9 mouse cellular contexts compared by ENCODE assay signal in genomic region chr1:151390029-151390428, GRCm38 (mm10). TPM values are rescaled to one million over a fixed set of nuclear protein-coding genes. Genes with fewer than 3 reads are reported as not detected.
DNase-seq lines count a peak whose midpoint lies in the region; ATAC-seq and TF ChIP-seq lines count a peak whose summit lies in the region.
"Had no signal": no experiment of that assay in that cellular context is flagged by ENCODE, and none has a peak within 500 bp of the region (broad histone marks: within the 10 kb centered on the region; RNA-seq: fewer than 3 reads in every experiment).

No protein-coding gene starts in this region.

- no peak for TF ChIP-seq EP300 in stomach, postnatal 0 days (optimal IDR thresholded peaks at IDR 0.05)

- peak; percentile 18 to 51 for DNase-seq in heart, adult 18-20 months
- peak; percentile 16 for DNase-seq in urinary bladder, postnatal 25 days (ENCODE audit: low spot score)
- no peak for DNase-seq in urinary bladder, postnatal 4 days (ENCODE audit: low spot score in 2 of 2)
- DNase-seq in forelimb bud, embryonic 11.5 days (ENCODE audit: low read depth, low spot score): peak; percentile 34
- DNase-seq in stomach, postnatal 0 days (ENCODE audit: low spot score): peak; percentile 27
- no peak for DNase-seq in thymus, postnatal 36 days
- no peak for DNase-seq in left cerebral cortex, postnatal 36 days (ENCODE audit: low spot score in 2 of 2)

- H3K9me3 ChIP-seq in heart, embryonic 12.5 days (replicated peaks): no peaks in the 10 kb centered on the region
- H3K9me3 ChIP-seq in stomach, postnatal 0 days (ENCODE audit: control insufficient read depth, low read length): no peaks in the 10 kb centered on the region
- H3K9me3 ChIP-seq: hindbrain, embryonic 15.5 days had no signal

- TF ChIP-seq CTCF in stomach, postnatal 0 days (IDR thresholded peaks at IDR 0.05; ENCODE audit: low read depth): peak; percentile 73

- no peak for ATAC-seq in heart, embryonic 12.5 days (ENCODE audit: insufficient number of reproducible peaks, low FRiP score)
- ATAC-seq in stomach, postnatal 0 days (ENCODE audit: low FRiP score, low TSS enrichment): no peak

- H3K4me2 ChIP-seq in heart, embryonic 12.5 days: no peak overlapping the region
- H3K4me2 ChIP-seq in stomach, postnatal 0 days (replicated peaks; ENCODE audit: low read depth): no peak overlapping the region
- H3K4me2 ChIP-seq: hindbrain, embryonic 15.5 days had no signal

- H3K27ac ChIP-seq in heart, embryonic 12.5 days (ENCODE audit: poor library complexity, severe bottlenecking): no peak overlapping the region
- no peak overlapping the region for H3K27ac ChIP-seq in stomach, postnatal 0 days (replicated peaks)
- H3K27ac ChIP-seq: hindbrain, embryonic 15.5 days had no signal

- peaks cover 23% of the 10 kb centered on the region for H3K36me3 ChIP-seq in heart, embryonic 12.5 days
- H3K36me3 ChIP-seq in stomach, postnatal 0 days (ENCODE audit: control insufficient read depth, insufficient read depth, low read length): peaks cover 3% of the 10 kb centered on the region; the same call in 1 of the 2 replicates

- no peaks in the 10 kb centered on the region for H3K27me3 ChIP-seq in heart, embryonic 12.5 days (replicated peaks)
- H3K27me3 ChIP-seq in stomach, postnatal 0 days (ENCODE audit: control insufficient read depth, insufficient read depth, low read length): no peaks in the 10 kb centered on the region
- H3K27me3 ChIP-seq: hindbrain, embryonic 15.5 days had no signal

- H3K9ac ChIP-seq in heart, embryonic 12.5 days: no peak overlapping the region
- no peak overlapping the region for H3K9ac ChIP-seq in stomach, postnatal 0 days (ENCODE audit: low read length)
- H3K9ac ChIP-seq: hindbrain, embryonic 15.5 days had no signal

- H3K4me1 ChIP-seq in heart, embryonic 12.5 days (replicated peaks): no peaks in the 10 kb centered on the region
- no peaks in the 10 kb centered on the region for H3K4me1 ChIP-seq in stomach, postnatal 0 days (replicated peaks; ENCODE audit: control insufficient read depth, insufficient read depth)
- H3K4me1 ChIP-seq: hindbrain, embryonic 15.5 days had no signal

- WGBS in heart, embryonic 12.5 days: 100% methylated on average over 1 of the region's 1 CpGs
- 93% methylated on average over 1 of the region's 1 CpGs for WGBS in stomach, postnatal 0 days

- no peak overlapping the region for H3K4me3 ChIP-seq in heart, embryonic 12.5 days
- H3K4me3 ChIP-seq in stomach, postnatal 0 days (ENCODE audit: low read depth, low read length): no peak overlapping the region
- H3K4me3 ChIP-seq: hindbrain, embryonic 15.5 days had no signal

- intact Hi-C loops in left cerebral cortex, postnatal 36 days (cut with DNase I): no loop called here

RNA-seq across cellular contexts. Expression of gene Swt1, which starts 38.2 kb away (rescaled TPM):
- 1 to 10 TPM; 7.8 to 8.7 TPM for total RNA-seq in heart, adult 18-20 months (2021)
- polyA plus RNA-seq in heart, embryonic 12.5 days (2016; fragmentation: Nextera tagmentation; extraction: Ambion mirVana): 25.7 and 26.4 TPM in 2 replicates
- polyA plus RNA-seq in stomach, postnatal 0 days (2015; fragmentation: Nextera tagmentation; extraction: Ambion mirVana): 25.1 and 25.6 TPM in 2 replicates
- 10 to 100 TPM; 10.5 to 15.2 TPM for total RNA-seq in left cerebral cortex, postnatal 36 days (2021)

RNA-seq across cellular contexts. Expression of gene Trmt1l, which starts 38.3 kb away (rescaled TPM):
- total RNA-seq in heart, adult 18-20 months (2021): 10 to 100 TPM; 22.8 to 23.1 TPM
- polyA plus RNA-seq in heart, embryonic 12.5 days (2016; fragmentation: Nextera tagmentation; extraction: Ambion mirVana): 43.7 and 48.2 TPM in 2 replicates
- 15.2 and 15.9 TPM in 2 replicates for polyA plus RNA-seq in stomach, postnatal 0 days (2015; fragmentation: Nextera tagmentation; extraction: Ambion mirVana)
- 10 to 100 TPM; 24.1 to 33.0 TPM for total RNA-seq in left cerebral cortex, postnatal 36 days (2021)

RNA-seq across cellular contexts. Expression of gene Ivns1abp, which starts 45.8 kb away (rescaled TPM):
- total RNA-seq in heart, adult 18-20 months (2021): 100 to 1,000 TPM; 867 to 929 TPM
- polyA plus RNA-seq in heart, embryonic 12.5 days (2016; fragmentation: Nextera tagmentation; extraction: Ambion mirVana): 297 and 319 TPM in 2 replicates
- polyA plus RNA-seq in stomach, postnatal 0 days (2015; fragmentation: Nextera tagmentation; extraction: Ambion mirVana): 92.8 and 97.5 TPM in 2 replicates
- 100 to 1,000 TPM; 123 to 135 TPM for total RNA-seq in left cerebral cortex, postnatal 36 days (2021)

Comparison
In these comparisons a context has a peak if more than half of its experiments do, and no peak if none do; other contexts are left out.
1. DNase-seq: peak in heart, adult 18-20 months (2 of 2), urinary bladder, postnatal 25 days (single experiment), forelimb bud, embryonic 11.5 days (single experiment) and stomach, postnatal 0 days (single experiment); none in urinary bladder, postnatal 4 days (0 of 2), thymus, postnatal 36 days (0 of 2) and left cerebral cortex, postnatal 36 days (0 of 2).
2. RNA of gene Ivns1abp, which starts 45.8 kb away (total RNA-seq): 867 to 929 TPM in heart, adult 18-20 months; 123 to 135 TPM in left cerebral cortex, postnatal 36 days; every median in the first group is over 4 times any median in the second.